Mouse (Mus musculus) embryonic facial prominence, embryonic 10.5 days (tissue): Measurements from ENCODE around the gene Tbc1d8. TPM values are rescaled to one million over a fixed set of nuclear protein-coding genes. Genes with fewer than 3 reads are reported as not detected.

Experiments used
- DNase-seq: peaks from one replicate; pipeline ENCODE4 v3.0.0-alpha.2; 2017; ENCODE audit warnings: low spot score
- H3K27ac ChIP-seq: fragments of 300-500 bp; sonication (generic); replicated peaks from 2 replicates; pipeline ENCODE4 v1.5.1; 2016; ENCODE audit warnings: mild to moderate bottlenecking
- H3K27me3 ChIP-seq: fragments of 300-500 bp; sonication (generic); replicated peaks from 2 replicates; pipeline ENCODE4 v1.6.1; 2016; ENCODE audit warnings: low read depth, mild to moderate bottlenecking; ENCODE audit not compliant: poor library complexity, severe bottlenecking
- H3K36me3 ChIP-seq: fragments of 300-500 bp; sonication (generic); replicated peaks from 2 replicates; pipeline ENCODE4 v1.6.1; 2016; ENCODE audit warnings: mild to moderate bottlenecking, moderate library complexity
- H3K4me1 ChIP-seq: fragments of 300-500 bp; sonication (generic); 2 replicates; pipeline ENCODE4 v1.6.1; 2016
- H3K4me3 ChIP-seq: fragments of 300-500 bp; sonication (generic); 2 replicates; pipeline ENCODE4 v1.5.1; 2016; ENCODE audit warnings: mild to moderate bottlenecking, moderate library complexity
- H3K9me3 ChIP-seq: fragments of 300-500 bp; sonication (generic); 2 replicates; pipeline ENCODE4 v1.6.1; 2016; ENCODE audit warnings: mild to moderate bottlenecking
- WGBS: fragments of 180-500 bp; shearing (Covaris S2); methylation state at CpG from one replicate; pipeline ENCODE4 v1.1.7; 2016; 5-methylcytosine and 5-hydroxymethylcytosine counted together
- polyA plus RNA-seq: library from polyadenylated mRNA; unstranded; fragments of >200 nt; fragmentation: Nextera tagmentation; extraction: Ambion mirVana; gene quantifications from 2 replicates; pipeline ENCODE4 v1.2.1, GENCODE M21; 2016

Tbc1d8 gene
- polyA plus RNA-seq, 1 experiment from 2014 or later: 5.2 TPM

DNA sequence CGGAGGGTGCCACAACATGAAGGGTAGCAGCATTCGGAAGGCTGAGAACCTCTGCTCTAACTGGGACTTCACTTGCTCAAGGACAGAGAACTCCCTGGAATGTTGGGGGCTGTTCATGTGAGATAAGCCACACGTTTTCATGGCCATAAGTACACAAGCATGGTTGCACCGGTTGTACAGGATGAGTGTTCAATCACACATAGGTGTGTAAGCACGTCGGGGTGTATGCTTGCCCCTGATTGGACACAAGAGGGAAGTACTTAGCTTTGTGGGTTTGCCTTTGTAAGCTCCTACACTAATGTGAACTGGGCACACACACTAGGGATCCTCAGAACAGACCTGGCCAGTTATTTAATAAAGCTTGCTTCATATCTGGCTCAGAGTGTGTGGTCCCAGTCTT lies 80.3 kb downstream of the Tbc1d8 start:
- H3K36me3 ChIP-seq: peaks cover 7% of the 10 kb centered on the region; the same call in 1 of the 2 replicates
- WGBS: 90% methylated on average over 6 of the region's 6 CpGs
- peaks cover 3% of the 10 kb centered on the region; the same call in 1 of the 2 replicates for H3K4me1 ChIP-seq
- H3K27ac ChIP-seq: no peak overlapping the region
- no peak overlapping the region for H3K4me3 ChIP-seq
- H3K9me3 ChIP-seq: peaks cover 5% of the 10 kb centered on the region; the same call in 1 of the 2 replicates
- H3K27me3 ChIP-seq: no peaks in the 10 kb centered on the region
- DNase-seq: no peak

DNA sequence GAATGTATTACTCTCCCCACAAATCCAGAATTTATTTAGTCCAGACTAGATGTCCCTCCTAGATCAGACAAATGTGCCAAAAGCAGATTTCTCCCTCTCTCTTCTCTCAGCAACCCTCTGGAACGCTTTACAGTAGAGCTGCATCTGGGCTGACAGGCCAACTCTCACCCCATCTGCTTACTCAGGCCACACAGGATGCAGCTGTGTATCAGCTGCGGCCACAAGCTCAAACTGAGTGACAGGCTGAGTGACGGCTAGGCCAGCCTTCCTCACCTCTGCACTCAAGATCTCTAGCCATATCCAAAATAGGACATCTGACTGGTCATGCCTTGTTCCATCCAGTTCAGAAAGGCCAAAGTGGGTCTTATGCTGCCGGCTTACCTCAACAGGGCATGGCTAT lies 82.2 kb downstream of the Tbc1d8 start:
- Histone ChIP-seq H3K4me1 (peaks cover 3% of the 10 kb centered on the region; the same call in 1 of the 2 replicates), H3K4me3 (no peak overlapping the region), H3K36me3 (peaks cover 7% of the 10 kb centered on the region; the same call in 1 of the 2 replicates), H3K9me3 (peaks cover 5% of the 10 kb centered on the region; the same call in 1 of the 2 replicates), H3K27me3 (peaks cover 5% of the 10 kb centered on the region), H3K27ac (no peak overlapping the region)
- DNase-seq: no peak
- 73% methylated on average over 4 of the region's 4 CpGs for WGBS

DNA sequence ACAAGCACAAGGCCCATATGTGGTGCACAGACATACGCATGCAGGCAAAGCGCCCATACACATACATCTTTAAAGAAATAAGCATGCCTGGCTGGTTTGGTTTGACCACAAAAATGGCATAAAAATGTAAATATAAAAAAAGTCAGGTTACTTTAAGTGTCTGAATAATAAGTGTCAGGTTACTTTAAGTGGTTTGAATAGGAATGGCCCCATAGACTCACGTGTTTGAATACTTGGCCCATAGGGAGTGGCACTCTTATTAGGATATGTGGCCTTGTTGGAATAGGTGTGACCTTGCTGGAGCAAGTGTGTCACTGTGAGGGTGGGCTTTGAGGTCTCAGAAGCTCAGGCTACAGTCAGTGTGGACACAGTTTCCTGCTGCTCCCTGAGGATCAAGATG lies 83.9 kb downstream of the Tbc1d8 start:
- H3K27ac ChIP-seq: no peak overlapping the region
- no peak for DNase-seq
- no peak overlapping the region for H3K4me3 ChIP-seq
- H3K4me1 ChIP-seq: peaks cover 8% of the 10 kb centered on the region; the same call in 1 of the 2 replicates
- peaks cover 19% of the 10 kb centered on the region for H3K27me3 ChIP-seq
- peaks cover 7% of the 10 kb centered on the region; the same call in 1 of the 2 replicates for H3K36me3 ChIP-seq
- WGBS: 80% methylated on average over 3 of the region's 3 CpGs
- peaks cover 5% of the 10 kb centered on the region; the same call in 1 of the 2 replicates for H3K9me3 ChIP-seq

DNA sequence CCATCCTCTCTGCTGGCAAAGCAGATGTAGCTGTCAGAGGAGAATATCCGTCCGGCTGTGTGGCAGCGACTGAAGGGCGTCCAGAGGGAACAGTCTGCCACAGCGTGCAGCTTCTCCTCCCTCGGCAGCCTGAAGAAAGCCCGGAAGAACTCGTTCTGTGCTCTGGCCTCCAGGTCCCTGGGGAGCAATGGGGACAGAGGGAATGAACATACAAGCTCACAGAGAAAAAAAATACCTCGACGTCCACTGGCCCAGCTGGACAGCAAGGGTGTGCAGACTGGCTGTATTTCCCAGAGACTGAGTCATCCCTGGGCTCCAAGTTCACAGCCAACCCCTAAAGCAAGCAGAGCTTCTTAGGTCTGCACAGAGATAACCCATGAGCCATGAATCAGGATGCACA lies 84.5 kb downstream of the Tbc1d8 start:
- H3K4me3 ChIP-seq: no peak overlapping the region
- H3K27ac ChIP-seq: no peak overlapping the region
- peaks cover 7% of the 10 kb centered on the region; the same call in 1 of the 2 replicates for H3K36me3 ChIP-seq
- DNase-seq: no peak
- 73% methylated on average over 10 of the region's 10 CpGs for WGBS
- H3K4me1 ChIP-seq: peaks cover 8% of the 10 kb centered on the region; the same call in 1 of the 2 replicates
- H3K27me3 ChIP-seq: peaks cover 19% of the 10 kb centered on the region
- peaks cover 5% of the 10 kb centered on the region; the same call in 1 of the 2 replicates for H3K9me3 ChIP-seq

DNA sequence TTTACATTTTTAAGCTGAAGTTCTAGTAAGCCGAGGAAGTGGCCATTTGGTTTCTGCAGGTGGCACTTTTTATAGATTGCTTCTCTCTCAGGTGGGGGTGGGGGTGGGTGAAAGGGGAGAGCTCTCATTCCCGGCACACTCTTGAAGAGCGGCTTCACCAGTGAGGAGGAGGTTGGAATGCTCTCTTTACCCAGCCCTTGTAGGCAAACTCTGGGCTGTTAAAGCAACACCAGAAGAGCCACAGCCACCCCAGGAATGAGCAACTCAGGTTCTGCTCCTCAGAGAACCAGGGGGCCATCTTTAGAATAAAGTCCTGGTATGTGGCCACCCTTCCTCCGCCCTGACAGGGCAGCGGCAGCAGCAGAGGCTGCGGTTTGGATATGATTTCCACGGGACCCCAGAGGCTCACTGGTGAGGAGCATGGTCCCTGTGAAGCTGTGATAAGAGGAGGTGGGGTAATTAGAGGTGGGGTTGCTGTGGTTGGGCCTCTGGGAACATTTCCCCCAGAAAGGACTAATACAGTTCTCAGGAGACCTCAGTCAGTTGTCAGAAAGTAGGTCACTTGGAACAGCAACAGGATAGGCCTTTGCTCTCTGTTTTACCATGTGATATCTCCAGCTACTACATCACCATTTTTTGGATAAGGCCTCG lies 85.2 kb downstream of the Tbc1d8 start:
- no peak for DNase-seq
- H3K27me3 ChIP-seq: peaks cover 19% of the 10 kb centered on the region

DNA sequence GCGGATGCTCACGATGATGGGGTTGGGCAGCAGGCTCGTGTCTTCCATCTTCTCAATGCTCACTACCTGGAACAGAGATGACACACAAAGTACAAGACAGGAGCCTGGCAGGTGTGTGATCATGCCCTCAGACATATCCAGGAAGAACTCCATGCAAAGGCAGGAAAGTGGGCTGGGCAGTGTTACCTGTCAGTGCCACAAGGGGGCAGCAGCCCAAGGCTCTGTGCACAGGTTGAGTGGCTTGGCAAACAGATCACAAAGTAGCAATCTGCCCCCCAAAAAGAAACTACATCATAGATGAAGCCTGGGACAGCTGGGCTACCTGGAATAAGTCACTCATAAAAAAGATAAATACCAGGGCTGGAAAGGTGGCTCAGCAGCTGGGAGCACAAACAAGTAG lies 86.4 kb downstream of the Tbc1d8 start:
- peaks cover 19% of the 10 kb centered on the region for H3K27me3 ChIP-seq
- no peak overlapping the region for H3K27ac ChIP-seq
- peaks cover 8% of the 10 kb centered on the region; the same call in 1 of the 2 replicates for H3K4me1 ChIP-seq
- H3K4me3 ChIP-seq: no peak overlapping the region
- peak; percentile 79 for DNase-seq
- H3K9me3 ChIP-seq: peaks cover 2% of the 10 kb centered on the region; the same call in 1 of the 2 replicates
- WGBS: 60% methylated on average over 3 of the region's 3 CpGs
- H3K36me3 ChIP-seq: peaks cover 4% of the 10 kb centered on the region; the same call in 1 of the 2 replicates

More for the DNA sequence above, 85.2 kb downstream of the Tbc1d8 start:
- peaks cover 5% of the 10 kb centered on the region; the same call in 1 of the 2 replicates for H3K9me3 ChIP-seq
- H3K36me3 ChIP-seq: peaks cover 7% of the 10 kb centered on the region; the same call in 1 of the 2 replicates
- 85% methylated on average over 8 of the region's 8 CpGs for WGBS
- H3K4me3 ChIP-seq: no peak overlapping the region
- H3K4me1 ChIP-seq: peaks cover 8% of the 10 kb centered on the region; the same call in 1 of the 2 replicates
- no peak overlapping the region for H3K27ac ChIP-seq

DNA sequence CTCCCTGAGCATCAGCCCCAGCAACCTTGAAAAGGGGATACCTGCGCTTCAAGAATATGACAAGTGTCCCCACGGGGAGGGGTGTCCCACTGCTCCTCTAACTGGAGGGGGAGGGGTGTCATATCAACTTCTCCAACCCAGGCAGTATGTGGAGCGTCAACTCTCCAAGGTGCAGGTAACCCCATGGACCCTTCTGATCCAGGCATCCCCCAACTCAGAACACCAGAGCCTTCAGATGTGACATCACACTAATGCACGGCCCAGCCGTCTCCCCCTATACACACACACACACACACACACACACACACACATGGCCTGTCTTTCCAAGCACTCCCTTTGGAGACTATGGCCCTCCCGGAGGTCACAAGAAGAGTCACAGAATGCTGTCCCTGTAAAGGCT lies 86.9 kb downstream of the Tbc1d8 start:
- Histone ChIP-seq H3K9me3 (no peaks in the 10 kb centered on the region), H3K27me3 (peaks cover 19% of the 10 kb centered on the region), H3K36me3 (no peaks in the 10 kb centered on the region), H3K27ac (no peak overlapping the region), H3K4me3 (no peak overlapping the region), H3K4me1 (peaks cover 8% of the 10 kb centered on the region; the same call in 1 of the 2 replicates)
- WGBS: 91% methylated on average over 6 of the region's 6 CpGs
- no peak for DNase-seq

DNA sequence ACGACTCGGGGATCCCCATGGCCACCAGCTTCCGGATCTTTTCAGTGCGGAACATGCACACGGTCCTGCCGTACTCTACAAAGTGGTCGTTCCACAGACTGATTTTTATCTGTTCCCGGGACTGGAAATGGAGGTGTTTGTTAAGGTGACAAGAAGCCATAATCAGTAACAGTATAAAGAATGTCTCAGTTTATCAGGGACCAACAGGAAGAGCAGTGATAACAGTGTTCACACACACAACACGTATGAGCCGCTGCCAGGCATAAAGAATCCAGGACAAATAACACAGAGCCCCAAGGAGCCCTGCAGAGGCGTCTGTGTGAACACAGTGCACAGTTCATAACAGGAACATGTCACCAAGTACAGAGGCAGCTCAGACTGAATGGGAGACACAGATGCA lies 89.2 kb downstream of the Tbc1d8 start:
- 89% methylated on average over 11 of the region's 11 CpGs for WGBS
- H3K27ac ChIP-seq: no peak overlapping the region
- H3K27me3 ChIP-seq: peaks cover 19% of the 10 kb centered on the region
- H3K9me3 ChIP-seq: no peaks in the 10 kb centered on the region
- no peak for DNase-seq
- H3K36me3 ChIP-seq: no peaks in the 10 kb centered on the region
- peaks cover 8% of the 10 kb centered on the region; the same call in 1 of the 2 replicates for H3K4me1 ChIP-seq
- H3K4me3 ChIP-seq: no peak overlapping the region

DNA sequence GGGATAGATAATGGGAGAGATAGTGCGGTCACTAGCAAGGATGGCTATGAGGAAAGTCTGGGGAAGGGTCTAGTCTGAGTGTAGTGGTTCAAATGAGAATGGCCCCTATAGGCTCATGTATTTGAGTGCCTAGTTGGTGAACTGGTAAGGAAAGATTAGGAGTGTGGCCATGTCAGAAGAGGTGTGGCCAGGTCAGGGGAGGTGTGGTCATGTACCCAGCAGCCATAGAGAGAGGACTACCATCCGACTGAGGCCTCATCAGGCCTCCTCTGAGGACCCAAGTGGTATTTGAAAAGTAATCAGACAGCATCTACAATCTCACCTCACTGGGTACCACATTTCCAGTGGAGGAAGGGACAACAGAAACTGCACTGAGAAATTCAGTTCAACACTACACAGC lies 90.4 kb downstream of the Tbc1d8 start:
- Histone ChIP-seq H3K36me3 (no peaks in the 10 kb centered on the region), H3K4me1 (0 out of 2 replicates have a peak, but pooled peaks cover 5% of the 10 kb centered on the region), H3K4me3 (no peak overlapping the region), H3K27me3 (peaks cover 19% of the 10 kb centered on the region), H3K9me3 (no peaks in the 10 kb centered on the region), H3K27ac (no peak overlapping the region)
- DNase-seq: no peak
- WGBS: 88% methylated on average over 2 of the region's 2 CpGs

DNA sequence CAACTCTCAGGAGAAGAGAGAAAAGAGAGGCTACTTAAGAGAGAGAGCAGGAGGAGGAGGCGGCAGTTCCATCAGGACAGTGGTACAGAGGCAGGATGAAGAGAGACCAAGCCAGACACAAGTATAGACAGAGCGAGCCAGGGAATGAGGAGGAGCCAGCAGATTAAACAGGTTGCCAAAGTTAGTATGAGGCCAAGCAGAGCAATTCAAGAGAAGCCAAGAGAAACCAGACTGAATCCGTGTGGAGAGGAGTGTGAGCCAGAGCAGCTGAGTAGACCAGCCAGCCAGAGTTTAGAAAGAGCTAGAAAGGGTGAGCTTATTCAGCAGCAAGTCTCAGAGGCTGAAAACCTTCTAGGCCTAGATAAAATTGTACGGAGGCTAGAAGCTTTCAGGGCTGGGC lies 91.1 kb downstream of the Tbc1d8 start:
- Histone ChIP-seq H3K9me3 (no peaks in the 10 kb centered on the region), H3K27me3 (peaks cover 19% of the 10 kb centered on the region), H3K27ac (no peak overlapping the region), H3K36me3 (no peaks in the 10 kb centered on the region), H3K4me1 (0 out of 2 replicates have a peak, but pooled peaks cover 5% of the 10 kb centered on the region), H3K4me3 (no peak overlapping the region)
- WGBS: 85% methylated on average over 4 of the region's 4 CpGs
- DNase-seq: no peak

DNA sequence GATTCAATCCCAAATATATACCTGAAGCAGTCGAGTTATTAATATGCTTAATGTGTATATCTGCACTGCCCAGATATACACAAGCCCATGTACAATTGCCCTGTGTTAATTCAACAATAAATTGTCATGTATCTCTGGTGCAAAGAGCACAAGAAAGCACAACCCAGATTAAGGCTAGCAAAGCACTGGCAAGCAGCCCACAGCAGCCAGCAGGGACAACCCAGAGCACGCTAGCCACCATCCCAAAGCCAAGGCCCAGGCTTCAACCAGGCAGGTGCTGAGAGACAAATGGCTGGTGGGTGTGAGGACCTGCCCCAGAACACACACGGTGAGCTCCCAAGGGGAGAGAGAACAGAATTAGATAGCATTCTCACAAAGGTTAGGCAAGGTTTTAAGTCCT lies 92.1 kb downstream of the Tbc1d8 start:
- no peak for DNase-seq
- H3K4me3 ChIP-seq: no peak overlapping the region
- no peaks in the 10 kb centered on the region for H3K36me3 ChIP-seq
- H3K9me3 ChIP-seq: no peaks in the 10 kb centered on the region
- 0 out of 2 replicates have a peak, but pooled peaks cover 5% of the 10 kb centered on the region for H3K4me1 ChIP-seq
- no peak overlapping the region for H3K27ac ChIP-seq
- 84% methylated on average over 3 of the region's 3 CpGs for WGBS
- peaks cover 15% of the 10 kb centered on the region for H3K27me3 ChIP-seq

DNA sequence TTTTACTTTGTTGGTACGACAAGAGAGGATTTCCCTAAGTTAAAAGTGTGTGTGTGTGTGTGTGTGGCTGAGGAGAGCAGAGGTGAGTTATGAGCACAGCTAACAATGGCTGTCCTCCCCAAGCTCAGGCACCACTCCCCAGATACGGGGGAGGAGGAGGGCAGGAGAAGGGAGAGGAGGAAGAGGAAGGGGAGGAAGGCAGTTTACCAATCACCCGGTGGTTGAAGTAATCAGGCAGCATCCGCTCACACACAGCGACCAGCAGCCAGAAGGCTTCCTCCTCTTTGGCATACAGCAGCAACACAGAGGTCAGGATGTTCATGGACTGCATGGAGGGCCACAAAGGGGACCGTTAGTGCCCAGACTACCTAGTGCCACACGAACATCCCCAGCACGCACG lies 93.6 kb downstream of the Tbc1d8 start:
- no peak overlapping the region for H3K27ac ChIP-seq
- H3K27me3 ChIP-seq: no peaks in the 10 kb centered on the region

DNA sequence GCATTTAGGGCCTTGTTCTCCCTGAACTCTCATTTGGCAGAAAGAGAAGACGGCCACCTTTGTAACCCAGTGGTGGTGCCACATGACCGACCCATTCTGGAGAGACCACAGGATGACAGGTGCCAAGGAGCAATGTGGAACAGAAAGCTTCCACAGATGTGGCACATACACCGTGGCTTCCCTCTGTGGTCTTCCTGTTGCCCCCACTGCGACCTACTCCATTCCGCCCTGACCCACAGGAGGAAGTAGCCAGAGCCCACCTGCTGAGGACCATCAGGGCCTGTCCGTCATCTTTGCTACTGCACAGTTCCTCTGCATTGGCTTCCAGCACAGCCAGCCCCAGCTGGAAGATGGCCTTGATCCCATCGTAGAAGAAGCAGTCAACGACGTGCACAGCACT lies 97.5 kb downstream of the Tbc1d8 start:
- peaks cover 18% of the 10 kb centered on the region for H3K36me3 ChIP-seq

More for the DNA sequence above, 93.6 kb downstream of the Tbc1d8 start:
- Histone ChIP-seq H3K4me1 (no peaks in the 10 kb centered on the region), H3K4me3 (no peak overlapping the region), H3K36me3 (no peaks in the 10 kb centered on the region), H3K9me3 (no peaks in the 10 kb centered on the region)
- WGBS: 86% methylated on average over 9 of the region's 9 CpGs
- no peak for DNase-seq

More for the DNA sequence above, 97.5 kb downstream of the Tbc1d8 start:
- Histone ChIP-seq H3K27me3 (no peaks in the 10 kb centered on the region), H3K4me3 (no peak overlapping the region), H3K27ac (no peak overlapping the region), H3K9me3 (no peaks in the 10 kb centered on the region), H3K4me1 (no peaks in the 10 kb centered on the region)
- DNase-seq: no peak
- 88% methylated on average over 9 of the region's 9 CpGs for WGBS
